Mouse (Mus musculus) limb, embryonic 14.5 days (tissue): ENCODE data around the gene Nfkbib. TPM values are rescaled to one million over a fixed set of nuclear protein-coding genes. Genes with fewer than 3 reads are reported as not detected.
A peak's percentile ranks its signal among the peaks of the same experiment; 100 is the strongest.

Experiments used
- ATAC-seq: fragments of 200-750 bp; cut with Nextera tagmentation; 2 replicates; pipeline ENCODE4 v1.8.0; 2017; ENCODE audit warnings: low read depth, moderate number of reproducible peaks, moderate TSS enrichment; ENCODE audit not compliant: low FRiP score
- DNase-seq: peaks from one replicate; pipeline ENCODE4 v3.0.0-alpha.2; 2015; ENCODE audit warnings: low spot score
- H3K27ac ChIP-seq: fragments of 300-500 bp; sonication (generic); replicated peaks from 2 replicates; pipeline ENCODE4 v1.5.1; 2014; ENCODE audit warnings: low read depth, mild to moderate bottlenecking, low read length, moderate library complexity, mixed read lengths
- H3K27me3 ChIP-seq: fragments of 300-500 bp; sonication (generic); 2 replicates; pipeline ENCODE4 v1.6.1; 2014; ENCODE audit warnings: low read length, mixed read lengths; ENCODE audit not compliant: control insufficient read depth, insufficient read depth
- H3K36me3 ChIP-seq: fragments of 300-500 bp; sonication (generic); 2 replicates; pipeline ENCODE4 v1.6.1; 2014; ENCODE audit warnings: mild to moderate bottlenecking, low read length, moderate library complexity, mixed read lengths; ENCODE audit not compliant: control insufficient read depth, insufficient read depth
- H3K4me1 ChIP-seq: fragments of 300-500 bp; sonication (generic); 2 replicates; pipeline ENCODE4 v1.6.1; 2014; ENCODE audit warnings: antibody characterized with exemption, low read length, mixed read lengths; ENCODE audit not compliant: control insufficient read depth, insufficient read depth
- H3K4me2 ChIP-seq: fragments of 300-500 bp; sonication (generic); replicated peaks from 2 replicates; pipeline ENCODE4 v1.6.1; 2014; ENCODE audit warnings: low read depth, mild to moderate bottlenecking, low read length, moderate library complexity; ENCODE audit not compliant: severe bottlenecking
- H3K4me3 ChIP-seq: fragments of 300-500 bp; sonication (generic); replicated peaks from 2 replicates; pipeline ENCODE4 v1.5.1; 2014; ENCODE audit warnings: low read length
- H3K9ac ChIP-seq: fragments of 300-500 bp; sonication (generic); 2 replicates; pipeline ENCODE4 v1.6.1; 2014; ENCODE audit warnings: mild to moderate bottlenecking, low read depth, low read length, moderate library complexity; ENCODE audit not compliant: severe bottlenecking
- H3K9me3 ChIP-seq: fragments of 300-500 bp; sonication (generic); 2 replicates; pipeline ENCODE4 v1.6.1; 2016; ENCODE audit warnings: low read length; ENCODE audit not compliant: control insufficient read depth
- POLR2A ChIP-seq: fragments of 200-500 bp; IDR thresholded peaks from 2 replicates; pipeline ENCODE4 v1.8.0; 2012; ENCODE audit warnings: inconsistent platforms, mild to moderate bottlenecking, moderate library complexity, borderline replicate concordance; ENCODE audit not compliant: insufficient read depth, insufficient read length; ENCODE audit errors: extremely low read depth
- WGBS: fragments of 180-500 bp; shearing (Covaris S2); extraction: QIAGEN DNeasy Blood & Tissue Kit; methylation state at CpG from one replicate; pipeline ENCODE4 v1.1.7; 2014; 5-methylcytosine and 5-hydroxymethylcytosine counted together
- polyA plus RNA-seq, 2 experiments: library from polyadenylated mRNA; depleted of rRNA in 1 of 2; stranded (reverse) in 1 of 2; unstranded in 1 of 2; fragments of >200 nt; fragmentation: Nextera tagmentation in 1 of 2; extraction: Ambion mirVana in 1 of 2; gene quantifications; 2 replicates each; pipeline versions ENCODE4 v1.2.1 to v1.2.3; 2012 to 2014

The Nfkbib gene
- 27.4 and 31.0 TPM in 2 replicates for polyA plus RNA-seq (2012; rRNA removed)
- polyA plus RNA-seq (2014; fragmentation: Nextera tagmentation; extraction: Ambion mirVana): 37.4 and 41.9 TPM in 2 replicates

GRCm38 (mm10) chr7:28767462-28767965 is at the start of gene Nfkbib:
Gene Nfkbib, minus strand, starts transcription at chr7:28767512.
- Histone ChIP-seq H3K4me3 (peak within 1 kb of the TSS; percentile 72), H3K9me3 (no peaks in the 10 kb centered on the region), H3K9ac (peak within 1 kb of the TSS; percentile 72), H3K4me2 (peak within 1 kb of the TSS; percentile 74), H3K27ac (no peak within 1 kb of the TSS), H3K27me3 (no peaks in the 10 kb centered on the region), H3K4me1 (peaks cover 14% of the 10 kb centered on the region), H3K36me3 (peaks cover 11% of the 10 kb centered on the region; the same call in 1 of the 2 replicates)
- no peak for ATAC-seq
- no peak for TF ChIP-seq POLR2A
- 55% methylated on average over 7 of the region's 7 CpGs for WGBS
- no peak for DNase-seq

GRCm38 (mm10) chr7:28816920-28817319 is 49.6 kb upstream of the Nfkbib start:
- Histone ChIP-seq H3K4me1 (peaks cover 19% of the 10 kb centered on the region), H3K9ac (no peak overlapping the region), H3K27ac (no peak overlapping the region), H3K9me3 (no peaks in the 10 kb centered on the region), H3K27me3 (no peaks in the 10 kb centered on the region), H3K4me3 (no peak overlapping the region), H3K4me2 (no peak overlapping the region), H3K36me3 (peaks cover 99% of the 10 kb centered on the region)
- no peak for TF ChIP-seq POLR2A
- 93% methylated on average over 10 of the region's 10 CpGs for WGBS
- DNase-seq (no peak), ATAC-seq (no peak)

- Histone ChIP-seq H3K4me2 (no peak overlapping the region), H3K36me3 (peaks cover 93% of the 10 kb centered on the region), H3K27me3 (no peaks in the 10 kb centered on the region), H3K4me3 (no peak overlapping the region), H3K9me3 (no peaks in the 10 kb centered on the region), H3K9ac (no peak overlapping the region), H3K27ac (no peak overlapping the region), H3K4me1 (peaks cover 20% of the 10 kb centered on the region)
- no peak for TF ChIP-seq POLR2A
- ATAC-seq (no peak), DNase-seq (no peak)
- 86% methylated on average over 9 of the region's 9 CpGs for WGBS
Observed at GRCm38 (mm10) chr7:28816201-28816600, 48.9 kb upstream of the Nfkbib start.

GRCm38 (mm10) chr7:28815230-28815629 is 47.9 kb upstream of the Nfkbib start:
- Histone ChIP-seq H3K27ac (no peak overlapping the region), H3K4me1 (peaks cover 20% of the 10 kb centered on the region), H3K27me3 (no peaks in the 10 kb centered on the region), H3K36me3 (peaks cover 83% of the 10 kb centered on the region), H3K9me3 (no peaks in the 10 kb centered on the region), H3K9ac (no peak overlapping the region), H3K4me3 (no peak overlapping the region), H3K4me2 (no peak overlapping the region)
- no peak for TF ChIP-seq POLR2A
- 89% methylated on average over 9 of the region's 9 CpGs for WGBS
- no peak for ATAC-seq
- no peak for DNase-seq

GRCm38 (mm10) chr7:28814306-28815034 is 47.2 kb upstream of the Nfkbib start:
- Histone ChIP-seq H3K27me3 (no peaks in the 10 kb centered on the region), H3K4me2 (no peak overlapping the region), H3K4me1 (peaks cover 20% of the 10 kb centered on the region), H3K9ac (no peak overlapping the region), H3K9me3 (no peaks in the 10 kb centered on the region), H3K27ac (no peak overlapping the region), H3K36me3 (peaks cover 75% of the 10 kb centered on the region), H3K4me3 (no peak overlapping the region)
- WGBS: 88% methylated on average over 5 of the region's 5 CpGs
- no peak for ATAC-seq
- no peak for TF ChIP-seq POLR2A
- no peak for DNase-seq
